Mouse (Mus musculus) stomach, embryonic 15.5 days (tissue): ENCODE measurements around the gene Hnf1b. TPM values are rescaled to one million over a fixed set of nuclear protein-coding genes. Genes with fewer than 3 reads are reported as not detected.

Source experiments
- ATAC-seq: fragments of 200-750 bp; cut with Nextera tagmentation; 2 replicates; pipeline ENCODE4 v1.8.0; 2017; ENCODE audit warnings: low read depth, moderate number of reproducible peaks, moderate TSS enrichment; ENCODE audit not compliant: insufficient read depth, low FRiP score
- H3K27ac ChIP-seq: fragments of 300-500 bp; sonication (generic); 2 replicates; pipeline ENCODE4 v1.5.1; 2015; ENCODE audit warnings: mild to moderate bottlenecking, inconsistent platforms
- H3K27me3 ChIP-seq: fragments of 300-500 bp; sonication (generic); replicated peaks from 2 replicates; pipeline ENCODE4 v1.6.1; 2015; ENCODE audit warnings: inconsistent platforms
- H3K36me3 ChIP-seq: fragments of 300-500 bp; sonication (generic); 2 replicates; pipeline ENCODE4 v1.6.1; 2015; ENCODE audit warnings: inconsistent platforms
- H3K4me1 ChIP-seq: fragments of 300-500 bp; sonication (generic); 2 replicates; pipeline ENCODE4 v1.6.1; 2015; ENCODE audit warnings: inconsistent platforms
- H3K4me2 ChIP-seq: fragments of 300-500 bp; sonication (generic); 2 replicates; pipeline ENCODE4 v1.6.1; 2015; ENCODE audit warnings: mild to moderate bottlenecking, inconsistent platforms
- H3K4me3 ChIP-seq: fragments of 300-500 bp; sonication (generic); replicated peaks from 2 replicates; pipeline ENCODE4 v1.5.1; 2015; ENCODE audit warnings: inconsistent platforms
- H3K9ac ChIP-seq: fragments of 300-500 bp; sonication (generic); 2 replicates; pipeline ENCODE4 v1.6.1; 2015; ENCODE audit warnings: inconsistent platforms
- H3K9me3 ChIP-seq: fragments of 300-500 bp; sonication (generic); 2 replicates; pipeline ENCODE4 v1.6.1; 2016; ENCODE audit warnings: inconsistent platforms
- WGBS: fragments of 180-500 bp; shearing (Covaris S2); methylation state at CpG from one replicate; pipeline ENCODE4 v1.1.7; 2015; 5-methylcytosine and 5-hydroxymethylcytosine counted together
- polyA plus RNA-seq: library from polyadenylated mRNA; unstranded; fragments of >200 nt; fragmentation: Nextera tagmentation; extraction: Ambion mirVana; gene quantifications from 2 replicates; pipeline ENCODE4 v1.2.1, GENCODE M21; 2015

Hnf1b gene
- polyA plus RNA-seq, 1 experiment from 2014 or later = 6.0 TPM

DNA sequence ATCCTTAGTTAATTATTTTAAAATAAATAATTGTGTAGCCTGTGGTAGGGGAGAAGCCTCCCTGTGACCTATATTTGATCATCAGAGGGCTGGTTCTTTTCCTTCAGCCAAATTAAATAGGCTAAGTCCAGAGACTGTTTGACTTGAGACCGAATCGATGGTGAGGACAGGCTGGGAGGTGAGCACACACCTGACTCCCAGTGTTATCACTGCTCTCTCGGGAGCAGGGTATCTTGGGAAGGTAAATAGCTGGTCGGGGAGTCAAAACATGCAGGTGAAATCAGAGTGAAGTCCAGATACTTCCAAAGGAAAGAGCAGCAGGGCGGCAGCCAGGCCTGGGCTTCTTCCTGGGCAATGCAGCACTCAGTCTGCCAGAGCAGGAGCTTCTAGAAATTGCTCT is 31.6 kb downstream of the Hnf1b start:
- no peak overlapping the region for H3K4me2 ChIP-seq
- H3K4me3 ChIP-seq = no peak overlapping the region
- H3K9ac ChIP-seq = no peak overlapping the region
- no peaks in the 10 kb centered on the region for H3K9me3 ChIP-seq
- no peak for ATAC-seq
- 54% methylated on average over 5 of the region's 5 CpGs for WGBS
- no peaks in the 10 kb centered on the region for H3K36me3 ChIP-seq
- peaks cover 23% of the 10 kb centered on the region for H3K4me1 ChIP-seq
- H3K27me3 ChIP-seq = no peaks in the 10 kb centered on the region
- H3K27ac ChIP-seq = peak overlapping the region; percentile 61

DNA sequence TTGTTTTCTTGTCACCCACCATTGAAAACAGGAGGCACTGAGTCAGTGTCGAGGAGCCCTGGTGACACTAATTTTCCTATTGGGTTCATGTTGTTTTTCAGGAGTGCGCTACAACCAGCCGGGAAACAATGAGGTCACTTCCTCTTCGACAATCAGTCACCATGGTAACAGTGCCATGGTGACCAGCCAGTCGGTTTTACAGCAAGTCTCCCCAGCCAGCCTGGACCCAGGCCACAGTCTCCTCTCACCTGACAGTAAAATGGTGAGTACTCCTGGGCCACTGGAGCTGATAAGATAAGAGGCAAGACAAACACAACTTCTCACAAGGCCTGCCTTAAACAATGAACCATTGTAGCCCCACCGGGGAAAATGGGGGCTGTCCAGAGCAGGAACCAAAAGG is 32.7 kb downstream of the Hnf1b start:
- peak; percentile 83 for ATAC-seq

DNA sequence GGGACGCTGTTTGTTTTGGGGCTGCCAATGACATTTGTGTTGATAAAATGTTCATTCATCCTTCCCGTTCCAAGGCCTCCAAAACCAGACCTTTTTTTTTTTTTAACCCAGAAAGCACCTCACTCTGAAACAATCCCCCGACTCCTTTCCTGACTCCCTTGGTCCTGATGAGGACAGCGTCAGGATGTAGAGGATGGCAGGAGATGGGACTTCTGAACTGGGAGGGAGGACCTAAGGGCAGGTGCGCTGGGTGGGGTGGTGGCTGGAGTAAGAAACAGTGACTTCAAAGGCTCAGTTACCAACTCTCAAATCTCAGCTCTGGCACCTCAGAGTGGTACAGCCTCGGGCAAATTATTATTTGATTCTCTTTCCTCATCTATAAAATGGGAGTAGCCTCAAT is 33.2 kb downstream of the Hnf1b start:
- no peak overlapping the region for H3K9ac ChIP-seq
- H3K27ac ChIP-seq = no peak overlapping the region
- no peak overlapping the region for H3K4me3 ChIP-seq
- 46% methylated on average over 6 of the region's 6 CpGs for WGBS
- peaks cover 14% of the 10 kb centered on the region for H3K4me1 ChIP-seq
- no peaks in the 10 kb centered on the region for H3K9me3 ChIP-seq
- H3K27me3 ChIP-seq = no peaks in the 10 kb centered on the region
- H3K36me3 ChIP-seq = no peaks in the 10 kb centered on the region
- H3K4me2 ChIP-seq = no peak overlapping the region
- ATAC-seq = no peak; the same call in 1 of the 2 replicates

More for the DNA sequence above, 32.7 kb downstream of the Hnf1b start:
- H3K4me1 ChIP-seq = peaks cover 18% of the 10 kb centered on the region
- WGBS = 34% methylated on average over 6 of the region's 6 CpGs
- no peak overlapping the region for H3K4me2 ChIP-seq
- no peaks in the 10 kb centered on the region for H3K9me3 ChIP-seq
- H3K27me3 ChIP-seq = no peaks in the 10 kb centered on the region
- H3K4me3 ChIP-seq = no peak overlapping the region
- H3K36me3 ChIP-seq = no peaks in the 10 kb centered on the region
- H3K27ac ChIP-seq = 0 out of 2 replicates have a peak overlapping the region, but pooled peaks have one; percentile 61
- no peak overlapping the region for H3K9ac ChIP-seq

DNA sequence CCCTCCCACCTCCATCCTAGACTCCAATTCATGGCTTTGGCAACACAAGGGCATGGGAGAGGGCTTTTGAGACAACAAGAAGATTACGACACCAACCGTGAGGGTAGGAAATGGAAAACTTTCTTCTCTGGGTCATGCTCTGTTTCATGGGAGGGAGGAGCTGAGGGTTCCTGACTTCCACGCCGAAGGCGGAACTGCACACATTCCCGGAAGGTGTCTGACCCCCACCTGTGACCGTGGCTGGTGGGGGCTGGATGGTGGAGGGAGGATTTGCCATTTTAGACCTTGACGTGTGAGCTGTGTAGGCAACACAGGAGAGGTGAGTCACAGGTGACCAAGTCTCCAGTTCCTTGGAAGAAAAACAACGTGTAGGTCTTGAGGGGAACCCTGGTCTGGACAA is 33.9 kb downstream of the Hnf1b start:
- no peaks in the 10 kb centered on the region for H3K9me3 ChIP-seq
- H3K4me3 ChIP-seq = no peak overlapping the region
- H3K27ac ChIP-seq = no peak overlapping the region
- no peak for ATAC-seq
- no peak overlapping the region for H3K4me2 ChIP-seq
- H3K9ac ChIP-seq = no peak overlapping the region
- WGBS = 78% methylated on average over 9 of the region's 9 CpGs
- no peaks in the 10 kb centered on the region for H3K36me3 ChIP-seq
- H3K27me3 ChIP-seq = no peaks in the 10 kb centered on the region
- H3K4me1 ChIP-seq = peaks cover 8% of the 10 kb centered on the region

DNA sequence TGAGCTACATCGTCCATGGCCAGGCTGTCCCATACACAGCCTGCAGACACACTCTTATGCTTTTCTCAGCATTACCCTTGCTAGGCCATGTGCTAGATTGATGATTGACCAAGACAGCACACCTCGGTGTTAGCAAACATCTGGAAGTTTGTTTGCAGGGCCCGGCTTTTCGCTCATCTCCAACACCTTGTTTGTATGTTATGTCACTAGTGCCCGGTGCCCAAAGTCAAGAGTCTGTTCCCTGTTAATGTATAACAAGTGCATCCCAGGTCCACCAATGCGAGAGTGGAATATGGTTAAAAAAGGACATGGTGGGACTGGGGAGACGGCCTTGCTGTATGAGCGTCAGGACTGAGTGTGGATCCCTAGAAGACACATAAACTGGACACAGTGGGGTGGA is 35.3 kb downstream of the Hnf1b start:
- H3K4me1 ChIP-seq = no peaks in the 10 kb centered on the region
- H3K9me3 ChIP-seq = no peaks in the 10 kb centered on the region
- no peak overlapping the region for H3K27ac ChIP-seq
- no peaks in the 10 kb centered on the region for H3K27me3 ChIP-seq
- whole genome bisulfite sequencing = 79% methylated on average over 8 of the region's 8 CpGs
- no peak for ATAC-seq
- no peak overlapping the region for H3K9ac ChIP-seq
- H3K4me3 ChIP-seq = no peak overlapping the region
- no peaks in the 10 kb centered on the region for H3K36me3 ChIP-seq
- H3K4me2 ChIP-seq = no peak overlapping the region

DNA sequence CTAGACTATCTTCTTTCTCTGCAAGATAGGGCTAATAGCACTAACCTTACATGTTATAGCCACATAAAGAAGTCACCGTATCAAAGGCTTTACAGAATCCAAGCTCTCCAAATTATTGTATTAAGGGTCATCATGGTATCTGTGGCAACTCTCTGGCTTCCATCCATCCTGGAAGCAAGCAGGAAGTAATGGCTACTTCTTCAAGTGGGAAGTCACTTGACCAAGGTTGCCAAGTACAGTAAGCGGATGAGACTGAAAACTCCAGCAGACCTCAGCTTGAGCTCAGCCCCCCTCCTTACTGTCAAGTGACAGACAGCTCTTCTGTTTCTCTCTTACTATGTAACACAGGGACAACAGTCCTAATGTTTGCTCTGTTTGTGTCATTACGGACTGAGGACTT is 36.9 kb downstream of the Hnf1b start:
- ATAC-seq = no peak
- Histone ChIP-seq H3K4me1 (no peaks in the 10 kb centered on the region), H3K27me3 (no peaks in the 10 kb centered on the region), H3K4me3 (no peak overlapping the region), H3K9ac (no peak overlapping the region), H3K9me3 (no peaks in the 10 kb centered on the region), H3K27ac (no peak overlapping the region), H3K4me2 (no peak overlapping the region), H3K36me3 (no peaks in the 10 kb centered on the region)
- WGBS = 77% methylated on average over 3 of the region's 3 CpGs

DNA sequence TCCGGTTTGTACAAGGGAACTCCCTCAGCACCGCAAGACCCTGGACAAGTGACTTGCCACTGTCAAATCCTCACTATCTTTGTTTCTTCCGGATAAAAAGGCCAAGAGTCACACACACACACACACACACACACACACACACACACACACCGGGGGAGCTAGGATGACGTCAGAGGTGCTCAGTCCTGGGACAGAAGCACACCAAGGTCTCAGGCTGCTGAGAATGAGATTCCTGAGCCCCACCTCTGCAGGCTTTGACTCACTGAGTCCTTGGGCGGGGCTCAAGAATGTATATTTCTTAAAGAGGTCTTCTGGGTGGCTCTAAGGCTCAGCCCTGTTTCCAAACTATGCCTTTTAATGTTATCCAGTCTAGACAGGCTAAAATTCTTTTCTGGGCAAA is 41.5 kb downstream of the Hnf1b start:
- no peaks in the 10 kb centered on the region for H3K36me3 ChIP-seq
- WGBS = 33% methylated on average over 6 of the region's 6 CpGs
- H3K27ac ChIP-seq = peak overlapping the region; percentile 40; the same call in 1 of the 2 replicates

DNA sequence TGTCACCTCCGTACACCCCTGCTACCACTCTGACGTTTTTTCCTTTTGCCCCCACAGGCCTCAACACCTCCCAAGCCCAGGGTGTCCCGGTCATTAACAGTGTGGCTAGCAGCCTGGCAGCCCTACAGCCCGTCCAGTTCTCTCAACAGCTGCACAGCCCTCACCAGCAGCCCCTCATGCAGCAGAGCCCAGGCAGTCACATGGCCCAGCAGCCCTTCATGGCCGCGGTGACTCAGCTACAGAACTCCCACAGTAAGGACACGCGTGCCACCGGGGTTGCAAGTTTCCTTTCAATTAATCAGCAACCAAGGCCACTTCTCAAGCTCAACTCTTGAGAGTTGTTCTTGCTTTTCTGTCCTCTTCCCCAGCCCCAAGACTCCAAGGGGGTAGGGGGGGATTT is 43.5 kb downstream of the Hnf1b start:
- no peak overlapping the region for H3K27ac ChIP-seq
- H3K36me3 ChIP-seq = no peaks in the 10 kb centered on the region
- no peak for ATAC-seq
- H3K4me1 ChIP-seq = peaks cover 5% of the 10 kb centered on the region; the same call in 1 of the 2 replicates
- H3K4me2 ChIP-seq = no peak overlapping the region
- H3K9me3 ChIP-seq = no peaks in the 10 kb centered on the region
- no peak overlapping the region for H3K9ac ChIP-seq
- 73% methylated on average over 9 of the region's 9 CpGs for WGBS
- no peak overlapping the region for H3K4me3 ChIP-seq
- H3K27me3 ChIP-seq = no peaks in the 10 kb centered on the region

More for the DNA sequence above, 41.5 kb downstream of the Hnf1b start:
- no peaks in the 10 kb centered on the region for H3K27me3 ChIP-seq
- no peak overlapping the region for H3K4me2 ChIP-seq
- ATAC-seq = peak; percentile 88
- H3K4me3 ChIP-seq = no peak overlapping the region
- H3K4me1 ChIP-seq = peaks cover 3% of the 10 kb centered on the region; the same call in 1 of the 2 replicates
- H3K9me3 ChIP-seq = no peaks in the 10 kb centered on the region
- H3K9ac ChIP-seq = no peak overlapping the region

DNA sequence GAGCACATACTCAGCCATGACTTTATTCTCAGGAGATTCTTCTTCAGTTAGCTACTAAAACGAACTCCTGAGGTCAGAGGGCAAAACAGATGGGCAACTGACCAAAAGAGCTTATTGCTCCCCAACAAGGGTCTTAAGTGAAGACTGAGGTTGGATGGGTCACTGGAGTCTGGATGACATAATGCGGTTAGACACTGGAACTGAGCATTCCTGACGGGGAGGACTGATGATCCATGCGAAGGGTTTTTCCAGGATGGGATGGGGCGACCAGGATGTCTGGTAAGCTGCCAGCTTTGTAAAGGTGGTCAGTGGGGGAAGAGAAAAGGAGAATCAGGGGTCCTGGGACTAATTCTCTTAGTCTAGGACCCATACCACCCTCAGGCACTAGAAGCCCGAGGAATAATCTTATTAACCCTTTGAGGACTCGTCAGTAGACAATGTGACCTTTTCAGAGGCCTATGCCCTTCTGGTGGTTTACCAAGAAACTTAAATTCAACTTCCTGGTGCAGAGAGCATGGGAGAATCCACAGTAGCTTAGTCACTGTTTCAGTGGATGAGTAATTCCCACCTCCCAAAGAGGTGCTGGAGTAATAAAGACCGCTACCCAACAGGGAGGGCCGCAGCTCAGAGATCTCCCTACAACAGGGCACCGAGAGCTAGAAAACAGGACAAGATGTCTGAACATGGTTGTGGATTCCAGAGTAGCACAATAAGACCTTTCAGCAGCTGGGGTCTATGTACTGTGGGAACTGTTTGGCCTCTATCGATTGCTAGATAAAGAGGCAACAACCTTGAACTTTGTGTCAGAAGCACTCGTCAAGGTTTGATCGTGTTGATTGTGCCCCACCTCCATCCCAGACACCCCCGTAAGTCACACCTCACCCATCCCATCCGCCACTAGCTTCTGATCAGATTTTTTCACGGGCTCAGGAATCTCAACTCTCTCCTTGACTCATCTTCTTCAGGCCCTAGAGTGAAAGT is 46.9 kb downstream of the Hnf1b start:
- no peak overlapping the region for H3K4me2 ChIP-seq
- no peak overlapping the region for H3K9ac ChIP-seq
- H3K4me1 ChIP-seq = peaks cover 5% of the 10 kb centered on the region; the same call in 1 of the 2 replicates
- no peaks in the 10 kb centered on the region for H3K36me3 ChIP-seq
- no peak overlapping the region for H3K4me3 ChIP-seq
- no peaks in the 10 kb centered on the region for H3K9me3 ChIP-seq
- no peaks in the 10 kb centered on the region for H3K27me3 ChIP-seq
- peak; percentile 18; the same call in 1 of the 2 replicates for ATAC-seq
- WGBS = 64% methylated on average over 16 of the region's 16 CpGs
- H3K27ac ChIP-seq = no peak overlapping the region

DNA sequence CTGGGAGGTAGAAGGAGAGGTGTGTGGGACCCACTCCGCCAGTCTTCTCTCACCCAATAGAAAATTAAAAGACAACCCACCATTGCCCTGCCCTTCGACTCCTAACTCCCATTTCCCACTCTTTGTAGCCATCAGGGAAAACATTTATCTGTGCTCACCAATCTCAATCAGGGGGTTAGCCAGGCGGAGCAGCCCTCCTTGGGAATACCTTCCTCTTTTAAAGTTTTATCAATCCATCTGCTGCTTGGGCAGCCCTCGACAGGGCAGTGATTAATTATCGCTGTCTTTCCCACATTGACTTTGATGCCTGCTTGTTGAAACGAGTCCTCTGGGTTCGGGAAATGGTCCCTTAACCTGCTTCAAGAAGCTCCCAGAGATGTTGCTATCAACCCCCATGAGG is 47.7 kb downstream of the Hnf1b start:
- ATAC-seq = no peak
- H3K4me2 ChIP-seq = no peak overlapping the region
- no peak overlapping the region for H3K27ac ChIP-seq
- H3K4me3 ChIP-seq = no peak overlapping the region
- H3K9me3 ChIP-seq = no peaks in the 10 kb centered on the region
- no peaks in the 10 kb centered on the region for H3K36me3 ChIP-seq
- no peak overlapping the region for H3K9ac ChIP-seq
- H3K27me3 ChIP-seq = no peaks in the 10 kb centered on the region
- peaks cover 5% of the 10 kb centered on the region; the same call in 1 of the 2 replicates for H3K4me1 ChIP-seq
- WGBS = 56% methylated on average over 7 of the region's 7 CpGs

DNA sequence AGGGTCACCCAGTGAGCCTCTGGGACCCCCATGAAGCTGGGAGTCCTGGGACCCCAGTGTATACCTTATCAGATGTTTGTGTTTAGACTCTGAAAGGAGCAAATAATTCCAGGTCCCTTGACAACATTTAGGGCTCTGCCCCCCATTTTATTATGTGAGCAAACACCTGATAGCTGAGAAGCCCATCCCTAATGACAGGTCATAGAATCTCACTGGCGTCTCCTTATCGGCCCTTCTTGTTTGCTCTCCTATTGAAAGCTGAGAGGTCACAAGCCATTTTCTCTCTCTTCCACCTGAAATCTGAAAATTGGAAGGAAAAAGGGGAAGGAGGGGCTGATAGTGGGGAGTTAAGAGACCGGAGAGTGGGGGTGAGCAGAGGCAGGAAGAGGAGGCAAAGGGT is 52.9 kb downstream of the Hnf1b start:
- ATAC-seq = no peak
- no peak overlapping the region for H3K27ac ChIP-seq
- WGBS = 63% methylated on average over 3 of the region's 3 CpGs

DNA sequence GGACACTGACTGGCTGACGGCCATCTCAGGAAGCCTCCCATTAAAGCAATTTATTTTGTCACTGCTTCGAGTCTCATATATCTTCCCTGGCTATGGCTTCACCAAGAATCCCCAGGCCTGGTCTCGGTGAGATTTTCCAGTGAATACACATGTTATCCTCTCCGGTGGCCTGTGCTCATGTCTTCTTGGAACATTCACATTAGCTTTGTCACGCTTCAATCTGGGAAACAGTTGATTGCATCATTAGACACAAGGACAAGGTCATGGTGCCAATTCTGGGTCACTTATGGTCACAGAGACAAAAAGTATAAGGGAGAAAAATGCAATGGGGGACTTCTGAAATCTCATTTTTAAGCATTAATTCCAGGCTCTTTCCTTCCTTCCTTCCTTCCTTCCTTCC is 55.9 kb downstream of the Hnf1b start:
- no peak for ATAC-seq
- no peak overlapping the region for H3K4me2 ChIP-seq
- no peaks in the 10 kb centered on the region for H3K9me3 ChIP-seq
- no peak overlapping the region for H3K4me3 ChIP-seq
- whole genome bisulfite sequencing = 54% methylated on average over 5 of the region's 5 CpGs
- H3K36me3 ChIP-seq = no peaks in the 10 kb centered on the region
- H3K27ac ChIP-seq = no peak overlapping the region
- no peak overlapping the region for H3K9ac ChIP-seq
- no peaks in the 10 kb centered on the region for H3K27me3 ChIP-seq
- H3K4me1 ChIP-seq = no peaks in the 10 kb centered on the region

More for the DNA sequence above, 52.9 kb downstream of the Hnf1b start:
- no peaks in the 10 kb centered on the region for H3K4me1 ChIP-seq
- no peaks in the 10 kb centered on the region for H3K27me3 ChIP-seq
- H3K36me3 ChIP-seq = no peaks in the 10 kb centered on the region
- no peak overlapping the region for H3K4me2 ChIP-seq
- H3K9me3 ChIP-seq = no peaks in the 10 kb centered on the region
- no peak overlapping the region for H3K9ac ChIP-seq
- H3K4me3 ChIP-seq = no peak overlapping the region
